Mouse (Mus musculus): ENCODE measurements around the gene Ccl9. TPM values are rescaled to one million over a fixed set of nuclear protein-coding genes. Genes with fewer than 3 reads are reported as not detected.
"Not testable (repeated sequence)": the region's sequence is repeated elsewhere in the genome, so short reads cannot be mapped to it uniquely, and the experiment has no call there.

Gene Ccl9
- total RNA-seq, 2 experiments from 2014 or later = 3.6 to 7.9 TPM

DNA sequence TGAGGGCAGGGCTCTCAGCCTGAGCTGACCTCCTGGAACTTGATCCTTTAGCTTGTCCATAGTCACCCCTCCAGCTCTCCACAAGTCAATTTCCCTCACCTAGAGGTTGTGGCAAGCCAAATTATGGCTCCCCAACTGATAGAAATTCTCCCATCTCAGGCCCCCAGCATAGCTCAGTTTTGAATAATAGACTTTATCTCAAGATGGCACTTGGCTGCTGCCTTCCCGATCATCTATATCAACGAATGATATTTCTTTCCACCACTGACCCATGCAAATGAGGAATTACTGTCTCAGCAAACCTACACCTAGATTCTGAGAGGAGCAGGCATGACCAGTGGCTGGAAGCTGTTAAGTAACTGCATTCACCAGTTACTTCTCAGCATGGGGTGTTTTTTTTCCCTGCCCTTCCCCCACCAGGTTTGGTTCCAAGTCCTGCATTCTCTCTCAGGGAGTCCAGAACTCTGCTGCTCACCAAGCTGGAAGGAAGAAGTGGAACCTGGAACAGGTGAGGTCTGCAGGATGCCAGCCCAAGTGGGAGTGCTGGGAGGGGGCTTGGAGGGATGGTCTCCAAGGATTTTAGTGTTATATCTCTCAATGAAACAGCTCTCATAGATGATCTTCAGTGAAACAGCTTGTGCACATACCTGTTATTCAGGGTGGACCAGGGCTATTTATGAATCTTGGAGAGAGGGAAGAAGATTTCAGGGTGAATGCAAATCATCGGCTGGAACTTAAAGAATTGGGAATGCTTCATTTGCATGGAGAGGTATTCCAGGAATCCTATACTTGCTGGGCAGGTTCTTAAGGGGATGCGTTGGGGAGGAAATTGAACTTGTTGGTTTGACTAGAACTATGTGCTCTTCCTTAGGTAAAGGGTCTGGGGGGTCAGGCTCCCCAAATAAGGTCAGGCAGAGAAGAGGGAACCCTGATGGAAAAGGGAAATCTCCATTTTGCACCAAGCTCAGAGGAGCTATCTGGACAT is 3.5 kb upstream of the Ccl9 start:
- intact Hi-C loops (cut with DNase I) = no loop called here
- DNase-seq (ENCODE audit: low spot score in 2 of 2) = no peak

DNA sequence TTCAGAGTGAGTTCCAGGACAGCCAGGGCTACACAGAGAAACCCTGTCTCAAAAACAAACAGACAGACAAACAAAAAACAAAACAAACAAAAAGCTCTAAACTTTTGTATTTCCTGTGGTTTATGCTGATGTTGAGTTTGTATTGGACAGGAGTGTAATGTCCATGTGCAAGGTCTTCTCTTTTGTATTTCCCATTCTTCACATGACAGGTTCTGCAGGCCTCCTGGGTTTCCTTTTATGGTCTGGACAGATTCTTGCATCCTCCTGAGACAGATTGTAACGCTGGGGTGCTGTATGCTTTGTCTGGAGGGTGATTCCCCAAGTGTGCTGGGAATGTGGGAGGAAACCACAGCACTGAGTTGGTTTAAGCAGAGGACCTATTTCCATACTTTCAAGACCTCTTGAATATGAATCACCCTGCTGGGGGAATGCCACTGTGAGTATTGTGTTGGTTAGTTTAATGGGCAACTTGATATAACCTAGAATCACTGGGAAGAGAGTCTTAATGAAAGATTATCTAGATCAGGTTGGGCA is 2.3 kb upstream of the Ccl9 start:
- intact Hi-C loops (cut with DNase I) = no loop called here
- DNase-seq (ENCODE audit: low spot score in 2 of 2) = no peak

- no peak for DNase-seq (ENCODE audit: low spot score in 2 of 2)
- intact Hi-C loops (cut with DNase I) = loop anchor here (5.0 kb wide), 1 partner anchor 53 kb away; no protein-coding TSS in a partner anchor
These were observed 563 bp upstream of the Ccl9 start for GRCm38 (mm10) chr11:83578999-83579398.

DNA sequence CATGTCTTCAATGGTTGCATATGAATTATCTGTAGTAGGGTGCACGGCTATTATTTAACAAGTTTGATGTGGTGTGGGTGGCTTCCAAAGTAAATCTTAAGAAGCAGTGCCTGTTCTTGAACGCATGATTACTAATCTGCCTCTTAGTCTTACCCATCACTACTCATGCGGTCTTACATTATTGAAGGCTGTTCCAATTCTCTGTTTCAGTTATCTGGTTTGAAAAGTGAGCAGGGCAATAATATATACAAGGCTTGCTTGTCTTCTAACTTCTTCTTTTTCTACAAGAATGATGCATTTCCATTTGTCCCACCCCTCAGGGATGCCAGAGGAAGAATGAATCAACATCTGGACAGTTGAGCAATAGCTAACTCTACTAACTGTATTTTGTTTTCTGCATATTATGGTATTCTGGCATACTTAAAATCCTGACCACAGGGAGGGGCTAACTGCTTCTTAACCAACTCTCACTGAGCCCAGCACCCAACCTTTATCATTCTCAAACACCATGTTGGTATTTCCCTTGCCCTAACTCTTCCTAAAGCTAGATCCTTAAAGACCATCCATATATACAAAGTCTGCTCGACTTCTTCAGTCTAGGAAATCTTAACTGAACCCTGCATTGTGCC is 1.4 kb downstream of the Ccl9 start:
- intact Hi-C loops (cut with DNase I) = loop anchor here (5.0 kb wide), 1 partner anchor 55 kb away; no protein-coding TSS in a partner anchor
- no peak for DNase-seq (ENCODE audit: low spot score in 2 of 2)

- DNase-seq (ENCODE audit: low spot score in 2 of 2) = no peak
- intact Hi-C loops (cut with DNase I) = no loop called here
These were observed 5.6 kb downstream of the Ccl9 start for GRCm38 (mm10) chr11:83572834-83573233.

- DNase-seq (ENCODE audit: low spot score in 2 of 2) = peak in 1 of 2 experiments; percentile 24
- intact Hi-C loops (cut with DNase I) = no loop called here
These were observed 6.2 kb downstream of the Ccl9 start for GRCm38 (mm10) chr11:83572223-83572622.

GRCm38 (mm10) chr11:83570189-83570588 is 8.2 kb downstream of the Ccl9 start:
- DNase-seq (ENCODE audit: low spot score in 2 of 2) = no peak
- intact Hi-C loops (cut with DNase I) = no loop called here

- DNase-seq (ENCODE audit: low spot score in 2 of 2) = no peak
- intact Hi-C loops (cut with DNase I) = no loop called here
These were observed 9.2 kb downstream of the Ccl9 start for GRCm38 (mm10) chr11:83569249-83569648.

GRCm38 (mm10) chr11:83568786-83569185 is 9.7 kb downstream of the Ccl9 start:
- intact Hi-C loops (cut with DNase I) = no loop called here
- DNase-seq (ENCODE audit: low spot score in 2 of 2) = no peak

DNA sequence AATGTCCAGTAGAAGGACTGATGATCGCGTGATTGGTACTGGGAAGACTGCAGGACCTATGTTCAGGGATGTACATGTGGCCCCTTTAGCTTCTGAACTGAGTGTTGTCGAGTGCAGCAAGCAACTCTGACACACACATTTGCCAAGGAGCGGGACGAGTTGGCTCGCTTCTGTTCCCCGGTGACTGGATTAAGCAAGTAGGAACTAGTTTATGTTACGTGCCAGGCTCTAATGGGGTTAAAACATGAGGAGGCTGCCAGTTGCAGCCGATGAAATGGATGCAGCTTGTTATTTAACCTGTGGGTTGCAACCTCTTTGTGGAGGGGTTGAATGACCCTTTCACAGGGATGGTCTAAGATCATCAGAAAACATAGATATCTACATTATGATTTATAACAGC is 10.4 kb downstream of the Ccl9 start:
- no peak for DNase-seq (ENCODE audit: low spot score in 2 of 2)
- intact Hi-C loops (cut with DNase I) = no loop called here

DNA sequence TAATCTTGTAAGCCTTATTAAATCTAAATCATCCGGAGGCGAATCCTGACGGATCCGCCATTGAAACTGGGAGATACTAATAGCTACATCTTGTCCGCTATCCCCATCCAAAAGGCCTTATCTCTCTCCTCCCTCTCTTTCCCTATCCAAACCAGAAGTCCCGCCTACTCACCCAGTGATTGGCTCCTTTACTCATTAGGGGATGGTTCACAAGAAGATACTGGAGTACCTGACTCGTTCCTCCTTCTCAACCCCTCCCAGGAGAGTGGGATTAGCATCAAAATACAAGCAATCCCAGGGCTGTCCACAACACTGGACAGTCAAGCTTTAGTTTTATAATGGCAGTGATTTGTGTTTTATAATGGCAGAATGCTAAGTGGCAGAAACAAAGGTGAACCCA is 11.1 kb downstream of the Ccl9 start:
- intact Hi-C loops (cut with DNase I) = no loop called here
- DNase-seq (ENCODE audit: low spot score in 2 of 2) = no peak

GRCm38 (mm10) chr11:83566617-83567016 is 11.8 kb downstream of the Ccl9 start:
- no peak for DNase-seq (ENCODE audit: low spot score in 2 of 2)
- intact Hi-C loops (cut with DNase I) = no loop called here

GRCm38 (mm10) chr11:83563754-83564153 is 14.7 kb downstream of the Ccl9 start:
- DNase-seq (ENCODE audit: low spot score in 2 of 2) = peak; percentile 10 to 72
- intact Hi-C loops (cut with DNase I) = no loop called here

- intact Hi-C loops (cut with DNase I) = no loop called here
- no peak for DNase-seq (ENCODE audit: low spot score in 2 of 2)
These were observed 16.0 kb downstream of the Ccl9 start for GRCm38 (mm10) chr11:83562311-83562887.

GRCm38 (mm10) chr11:83560405-83560804 is 18.0 kb downstream of the Ccl9 start:
- intact Hi-C loops (cut with DNase I) = no loop called here
- no peak for DNase-seq (ENCODE audit: low spot score in 2 of 2)

- no peak for DNase-seq (ENCODE audit: low spot score in 2 of 2)
- intact Hi-C loops (cut with DNase I) = loop anchor here (2.0 kb wide), 1 partner anchor 78 kb away; no protein-coding TSS in a partner anchor
These were observed 21.4 kb downstream of the Ccl9 start for GRCm38 (mm10) chr11:83557074-83557473.

DNA sequence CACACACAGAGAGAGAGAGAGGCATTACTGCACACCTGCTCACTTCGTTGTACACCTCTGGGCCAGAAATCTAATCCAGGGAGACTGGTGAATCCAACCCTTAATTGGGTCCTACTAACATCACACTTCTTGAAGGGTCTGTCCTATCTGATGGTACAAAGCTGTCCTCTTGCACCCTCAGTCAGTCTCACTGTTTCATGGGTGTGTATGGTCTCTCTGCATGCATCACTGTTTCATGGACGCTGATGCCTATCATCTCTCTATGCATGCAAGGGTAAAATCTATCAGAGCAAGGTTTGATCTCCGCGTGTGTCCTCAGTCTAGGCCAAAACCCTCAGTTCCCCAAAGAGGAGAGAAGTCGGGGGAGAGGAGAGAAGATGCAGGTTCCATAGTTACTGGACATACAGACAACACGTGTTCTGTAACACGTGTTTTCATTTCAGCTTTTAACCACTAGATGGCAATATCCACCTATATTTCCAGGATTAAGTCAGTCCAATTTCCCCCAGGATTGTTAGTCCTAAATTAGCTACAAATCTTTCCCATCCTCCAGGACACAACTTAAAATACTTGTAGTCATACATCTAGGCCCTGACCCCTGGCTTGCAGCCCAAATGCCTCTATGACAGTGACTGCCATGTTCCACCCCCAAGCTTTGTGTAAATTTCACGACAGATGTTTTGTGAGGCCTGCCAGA is 22.2 kb downstream of the Ccl9 start:
- peak; percentile 45 to 72 for DNase-seq (ENCODE audit: low spot score in 2 of 2)
- intact Hi-C loops (cut with DNase I) = loop anchor here (1.0 to 2.0 kb wide), 2 partner anchors 79 to 183 kb away; no protein-coding TSS in a partner anchor

DNA sequence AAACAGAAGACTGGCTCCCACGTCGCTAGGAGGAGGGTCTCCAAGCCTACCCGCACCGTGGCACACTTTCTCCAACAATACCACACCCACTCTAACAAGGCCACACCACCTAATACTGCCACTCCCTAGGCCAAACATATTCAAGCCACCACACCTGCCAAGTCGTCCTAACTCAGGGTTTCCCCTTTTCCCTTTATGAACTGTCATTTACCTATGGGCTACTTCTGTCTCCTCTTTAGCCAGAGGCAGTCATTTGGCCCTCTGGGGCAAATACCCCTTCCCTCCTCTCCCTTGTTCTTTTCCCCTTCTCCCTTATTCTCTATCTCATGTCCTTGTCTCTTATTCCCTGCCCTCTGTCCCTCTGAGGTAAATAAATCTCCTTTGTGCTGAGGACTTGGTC is 26.8 kb downstream of the Ccl9 start:
- intact Hi-C loops (cut with DNase I) = no loop called here

GRCm38 (mm10) chr11:83551037-83551436 is 27.4 kb downstream of the Ccl9 start:
- DNase-seq (ENCODE audit: low spot score in 2 of 2); intact Hi-C loops (cut with DNase I): not testable (repeated sequence)

More for the DNA sequence above, 26.8 kb downstream of the Ccl9 start:
- no peak for DNase-seq (ENCODE audit: low spot score in 2 of 2)
